Mouse (Mus musculus): ENCODE measurements around the gene Grhl1. TPM values are rescaled to one million over a fixed set of nuclear protein-coding genes. Genes with fewer than 3 reads are reported as not detected.
"Not testable (repeated sequence)": the region's sequence is repeated elsewhere in the genome, so short reads cannot be mapped to it uniquely, and the experiment has no call there.

Grhl1 gene
- polyA plus RNA-seq (2012; rRNA removed) = 1.6 TPM in 2 replicates

DNA sequence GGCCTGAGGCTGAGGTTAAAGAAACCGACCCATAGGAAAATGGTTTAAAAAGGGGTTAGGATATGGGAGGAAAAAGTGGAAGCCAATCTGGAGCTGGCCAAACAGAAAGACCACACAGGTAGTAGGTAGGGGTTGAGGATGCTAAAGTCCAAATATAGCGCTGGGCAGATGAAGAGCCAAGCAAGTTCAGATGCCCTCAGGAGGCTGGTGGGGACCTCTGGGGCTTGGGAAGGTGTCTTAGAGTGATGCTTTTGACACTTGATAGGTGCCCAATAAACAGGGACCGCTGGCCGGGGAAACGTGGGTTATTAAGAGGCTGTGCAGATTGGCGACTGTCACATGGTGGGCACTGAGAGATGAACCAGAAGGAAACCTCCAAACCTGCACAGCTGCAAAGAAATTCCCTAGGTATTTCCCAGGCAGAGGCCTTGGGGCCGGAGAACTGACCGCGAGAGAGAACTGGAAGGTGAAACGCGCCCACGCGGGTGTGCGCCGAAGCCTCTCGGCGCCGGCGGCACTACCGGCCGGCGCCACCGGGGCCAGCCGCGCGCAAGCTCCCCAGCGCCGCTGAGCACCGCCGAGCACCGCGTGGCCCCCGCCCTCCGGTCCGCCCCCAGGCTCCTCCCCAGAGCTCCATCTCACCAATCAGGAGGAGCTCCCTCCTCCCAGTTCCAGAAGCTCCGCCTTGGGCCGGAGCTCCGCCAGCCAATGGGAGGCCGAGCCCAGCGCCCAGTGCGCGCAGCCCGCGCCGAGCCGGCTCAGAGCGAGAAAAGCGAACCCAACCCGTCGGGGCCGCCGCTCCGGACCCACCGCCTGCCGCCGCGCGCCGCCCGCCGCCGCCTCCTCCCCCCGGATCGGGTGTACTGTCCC, at the start of gene Grhl1:
Grhl1 (plus strand) TSS at position 761 of the 870 bp plus-strand sequence.
- WGBS = 4% methylated on average over 64 of the region's 64 CpGs
- peak; percentile 93 for DNase-seq
- Histone ChIP-seq H3K4me3 (ENCODE audit: control insufficient read depth, insufficient read depth, low read length) (peak within 1 kb of the TSS; percentile 62), H3K27ac (ENCODE audit: control insufficient read depth, insufficient read depth, low read length) (no peak within 1 kb of the TSS), H3K27me3 (ENCODE audit: control insufficient read depth, insufficient read depth, low read length) (no peaks in the 10 kb centered on the region), H3K4me1 (replicated peaks; ENCODE audit: control insufficient read depth, insufficient read depth, low read length) (no peaks in the 10 kb centered on the region; the same call in 1 of the 2 replicates), H3K36me3 (ENCODE audit: control insufficient read depth, insufficient read depth, low read length) (no peaks in the 10 kb centered on the region)
- TF ChIP-seq POLR2A (IDR thresholded peaks at IDR 0.05; ENCODE audit: control insufficient read depth, extremely low read depth, insufficient read depth, low read length, poor library complexity) (no peak), CTCF (IDR thresholded peaks at IDR 0.05; ENCODE audit: borderline replicate concordance, control insufficient read depth, extremely low read depth, insufficient read depth, low read length, poor library complexity) (0 out of 2 replicates have a peak, but pooled peaks have one; percentile 56)

DNA sequence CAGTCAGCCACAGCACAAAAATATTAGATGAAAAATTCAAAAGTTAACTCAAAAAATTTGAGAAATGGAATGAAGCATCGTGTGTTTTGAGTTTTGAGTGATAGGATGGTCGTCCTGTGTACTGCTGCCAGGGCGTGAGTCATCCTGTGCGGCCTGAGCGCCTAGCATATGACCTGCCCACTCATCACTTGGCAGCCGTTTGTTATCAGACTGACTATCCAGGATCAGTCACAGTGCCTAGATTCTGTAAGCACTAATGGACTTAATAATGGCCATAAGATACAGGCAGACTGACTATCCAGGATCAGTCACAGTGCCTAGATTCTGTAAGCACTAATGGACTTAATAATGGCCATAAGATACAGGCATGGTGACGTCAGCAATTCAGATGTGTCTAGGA, 47.0 kb upstream of the Grhl1 start:
- H3K4me3 ChIP-seq (ENCODE audit: control insufficient read depth, insufficient read depth, low read length); H3K4me1 ChIP-seq (replicated peaks; ENCODE audit: control insufficient read depth, insufficient read depth, low read length); H3K27ac ChIP-seq (ENCODE audit: control insufficient read depth, insufficient read depth, low read length); DNase-seq; H3K27me3 ChIP-seq (ENCODE audit: control insufficient read depth, insufficient read depth, low read length): not testable (repeated sequence)
- H3K36me3 ChIP-seq (ENCODE audit: control insufficient read depth, insufficient read depth, low read length) = peaks cover 11% of the 10 kb centered on the region; the same call in 1 of the 2 replicates
- 96% methylated on average over 7 of the region's 7 CpGs for WGBS

DNA sequence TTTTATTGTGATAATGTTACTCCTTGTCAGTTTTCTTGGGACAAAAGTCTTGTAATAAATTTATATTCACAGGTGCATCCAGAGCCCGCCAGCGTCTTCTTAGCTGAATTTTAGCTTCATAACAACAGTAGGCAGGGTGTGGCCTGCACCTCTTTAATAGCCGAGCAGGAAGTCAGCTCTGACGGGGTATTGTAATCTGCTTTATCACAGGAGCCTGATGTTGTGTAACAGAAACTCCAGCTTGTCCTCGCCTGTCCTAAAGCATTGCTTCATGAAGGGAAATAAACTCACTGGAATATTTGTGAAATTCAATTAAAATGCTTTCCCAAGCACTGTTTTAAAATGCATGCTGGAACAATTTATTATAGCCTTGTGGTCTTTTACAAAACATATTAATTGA, 35.7 kb upstream of the Grhl1 start:
- Histone ChIP-seq H3K36me3 (ENCODE audit: control insufficient read depth, insufficient read depth, low read length) (no peaks in the 10 kb centered on the region), H3K27ac (ENCODE audit: control insufficient read depth, insufficient read depth, low read length) (no peak overlapping the region), H3K4me3 (ENCODE audit: control insufficient read depth, insufficient read depth, low read length) (no peak overlapping the region), H3K4me1 (replicated peaks; ENCODE audit: control insufficient read depth, insufficient read depth, low read length) (no peaks in the 10 kb centered on the region), H3K27me3 (ENCODE audit: control insufficient read depth, insufficient read depth, low read length) (no peaks in the 10 kb centered on the region)
- DNase-seq = no peak
- 84% methylated on average over 5 of the region's 5 CpGs for WGBS
- TF ChIP-seq POLR2A (IDR thresholded peaks at IDR 0.05; ENCODE audit: control insufficient read depth, extremely low read depth, insufficient read depth, low read length, poor library complexity) (no peak), CTCF (IDR thresholded peaks at IDR 0.05; ENCODE audit: borderline replicate concordance, control insufficient read depth, extremely low read depth, insufficient read depth, low read length, poor library complexity) (no peak)

DNA sequence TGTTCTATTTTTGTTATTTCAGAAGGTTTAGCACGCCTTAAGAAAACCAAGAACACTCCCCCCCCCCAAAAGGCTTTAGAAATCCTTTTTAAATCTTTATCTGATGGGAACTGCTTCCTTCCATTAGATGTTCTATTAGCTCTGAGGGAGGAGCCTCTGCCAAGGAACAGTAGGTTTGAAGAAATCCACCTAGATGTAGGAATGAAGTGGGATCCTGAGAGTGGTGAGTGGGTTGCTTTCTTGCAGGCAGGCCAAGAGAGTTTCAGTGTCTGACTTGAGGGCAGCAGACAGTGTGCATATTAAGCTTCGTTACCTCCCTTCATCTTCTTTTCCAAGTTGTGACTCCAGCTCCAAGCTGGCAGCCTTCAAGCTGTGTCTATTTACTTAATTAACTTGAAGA, 34.9 kb upstream of the Grhl1 start:
- Histone ChIP-seq H3K4me3 (ENCODE audit: control insufficient read depth, insufficient read depth, low read length) (no peak overlapping the region), H3K27ac (ENCODE audit: control insufficient read depth, insufficient read depth, low read length) (no peak overlapping the region), H3K36me3 (ENCODE audit: control insufficient read depth, insufficient read depth, low read length) (no peaks in the 10 kb centered on the region), H3K4me1 (replicated peaks; ENCODE audit: control insufficient read depth, insufficient read depth, low read length) (no peaks in the 10 kb centered on the region), H3K27me3 (ENCODE audit: control insufficient read depth, insufficient read depth, low read length) (no peaks in the 10 kb centered on the region)
- WGBS = 70% methylated on average over 2 of the region's 2 CpGs
- TF ChIP-seq POLR2A (IDR thresholded peaks at IDR 0.05; ENCODE audit: control insufficient read depth, extremely low read depth, insufficient read depth, low read length, poor library complexity) = no peak
- TF ChIP-seq CTCF (IDR thresholded peaks at IDR 0.05; ENCODE audit: borderline replicate concordance, control insufficient read depth, extremely low read depth, insufficient read depth, low read length, poor library complexity) = no peak
- no peak for DNase-seq

DNA sequence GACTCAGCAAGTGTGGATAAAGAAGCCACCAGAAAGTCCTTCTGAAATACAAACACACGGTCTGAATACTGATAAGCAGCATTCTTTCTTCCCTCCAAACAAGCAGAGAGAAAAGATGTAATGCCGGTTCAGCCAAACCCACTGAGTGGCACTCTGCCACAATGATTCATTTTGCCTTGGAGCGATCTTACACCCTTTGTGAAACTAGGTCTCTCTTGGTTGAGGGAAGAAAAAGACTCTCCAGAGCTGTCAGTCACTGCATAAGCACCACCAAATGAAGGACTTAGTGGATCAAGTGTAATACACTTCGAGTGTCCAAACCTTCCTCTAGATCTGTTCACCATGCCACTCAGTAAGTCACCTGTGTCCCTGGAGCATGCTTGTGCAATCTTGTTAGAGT, 34.1 kb upstream of the Grhl1 start:
- no peak for DNase-seq
- H3K36me3 ChIP-seq (ENCODE audit: control insufficient read depth, insufficient read depth, low read length) = no peaks in the 10 kb centered on the region
- H3K27me3 ChIP-seq (ENCODE audit: control insufficient read depth, insufficient read depth, low read length) = no peaks in the 10 kb centered on the region
- TF ChIP-seq CTCF (IDR thresholded peaks at IDR 0.05; ENCODE audit: borderline replicate concordance, control insufficient read depth, extremely low read depth, insufficient read depth, low read length, poor library complexity) (no peak), POLR2A (IDR thresholded peaks at IDR 0.05; ENCODE audit: control insufficient read depth, extremely low read depth, insufficient read depth, low read length, poor library complexity) (no peak)
- no peak overlapping the region for H3K4me3 ChIP-seq (ENCODE audit: control insufficient read depth, insufficient read depth, low read length)
- no peaks in the 10 kb centered on the region for H3K4me1 ChIP-seq (replicated peaks; ENCODE audit: control insufficient read depth, insufficient read depth, low read length)
- no peak overlapping the region for H3K27ac ChIP-seq (ENCODE audit: control insufficient read depth, insufficient read depth, low read length)
- WGBS = 96% methylated on average over 4 of the region's 4 CpGs

DNA sequence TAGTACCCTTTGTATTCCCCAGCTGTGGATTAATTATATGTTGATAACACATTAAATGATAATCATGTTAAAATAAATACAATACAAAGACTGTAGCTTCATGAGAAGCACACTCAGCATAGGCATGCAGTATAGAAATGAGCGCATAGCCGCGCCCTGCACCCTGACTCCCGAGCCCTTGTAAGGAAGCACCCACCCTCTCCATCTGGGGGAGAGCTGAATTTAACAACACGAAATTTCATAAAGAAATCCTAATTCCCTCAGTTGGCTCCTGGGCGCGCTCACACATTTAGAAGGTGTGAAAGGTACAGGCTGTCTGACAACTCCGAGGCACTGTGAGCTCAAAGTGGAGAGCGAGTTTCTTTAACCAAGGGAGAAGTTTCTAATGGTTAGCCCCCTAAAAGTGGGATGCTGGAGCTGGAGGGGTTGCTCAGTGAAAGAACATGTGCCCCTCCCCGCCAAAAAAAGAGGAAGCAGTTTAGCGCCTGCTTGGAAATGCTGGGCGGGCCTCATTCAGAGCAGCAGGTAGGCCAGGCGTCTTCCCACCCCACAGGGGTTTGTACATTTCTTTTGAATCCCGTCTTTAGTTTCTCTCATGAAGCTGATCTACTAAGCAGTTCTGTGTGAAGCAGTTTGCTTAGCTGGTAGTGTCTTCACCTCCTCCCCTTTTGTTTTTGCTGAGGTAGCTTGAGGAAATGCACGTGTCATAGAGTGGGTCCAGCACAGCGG, 30.5 kb upstream of the Grhl1 start:
- Histone ChIP-seq H3K4me1 (replicated peaks; ENCODE audit: control insufficient read depth, insufficient read depth, low read length) (no peaks in the 10 kb centered on the region), H3K36me3 (ENCODE audit: control insufficient read depth, insufficient read depth, low read length) (no peaks in the 10 kb centered on the region), H3K27me3 (ENCODE audit: control insufficient read depth, insufficient read depth, low read length) (no peaks in the 10 kb centered on the region), H3K27ac (ENCODE audit: control insufficient read depth, insufficient read depth, low read length) (no peak overlapping the region), H3K4me3 (ENCODE audit: control insufficient read depth, insufficient read depth, low read length) (no peak overlapping the region)
- WGBS = 87% methylated on average over 16 of the region's 16 CpGs
- DNase-seq = no peak
- TF ChIP-seq CTCF (IDR thresholded peaks at IDR 0.05; ENCODE audit: borderline replicate concordance, control insufficient read depth, extremely low read depth, insufficient read depth, low read length, poor library complexity) = no peak
- TF ChIP-seq POLR2A (IDR thresholded peaks at IDR 0.05; ENCODE audit: control insufficient read depth, extremely low read depth, insufficient read depth, low read length, poor library complexity) = no peak
